Mouse (Mus musculus) ES-E14 (cell line): ENCODE data around the gene Gm10803.

Source experiments
- CHD2 ChIP-seq: IDR thresholded peaks from 2 replicates; pipeline ENCODE4 v1.6.1; 2014; ENCODE audit warnings: mild to moderate bottlenecking, low read depth, low read length, inconsistent platforms
- MAFK ChIP-seq: IDR thresholded peaks from 2 replicates; pipeline ENCODE4 v1.6.1; 2014; ENCODE audit warnings: mild to moderate bottlenecking, low read depth, low read length, inconsistent platforms; ENCODE audit not compliant: insufficient read depth
- ZC3H11A ChIP-seq: IDR thresholded peaks from 2 replicates; pipeline ENCODE4 v1.6.1; 2012; ENCODE audit warnings: low read depth, mild to moderate bottlenecking, inconsistent platforms, low read length, borderline replicate concordance
- ZNF384 ChIP-seq: IDR thresholded peaks from 2 replicates; pipeline ENCODE4 v1.6.1; 2012; ENCODE audit warnings: low read depth, low read length, inconsistent platforms

DNA sequence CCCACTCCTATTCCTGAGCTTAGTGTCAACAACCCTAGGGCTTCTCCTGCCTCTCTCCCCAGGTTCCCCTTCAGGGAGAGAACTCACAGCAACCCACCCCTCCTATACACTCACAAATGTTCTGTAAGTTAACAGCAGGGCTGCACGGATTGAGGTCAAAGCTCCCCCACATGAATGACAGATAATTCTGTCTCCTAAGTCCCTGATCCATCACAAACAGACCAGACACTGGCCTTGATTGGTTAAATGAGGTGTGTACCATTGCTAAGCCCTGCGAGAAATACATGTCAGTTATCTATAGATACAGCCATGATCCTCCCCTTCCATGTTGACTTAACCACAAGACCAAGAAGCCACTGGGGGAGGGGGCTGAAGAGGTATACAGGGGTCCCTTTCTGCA lies 31.3 kb downstream of the Gm10803 start:
- TF ChIP-seq MAFK (no peak), ZC3H11A (no peak), CHD2 (no peak), ZNF384 (no peak)
